Mouse (Mus musculus) myocyte (in vitro differentiated cells): ENCODE results near the gene Dpf2. TPM values are rescaled to one million over a fixed set of nuclear protein-coding genes. Genes with fewer than 3 reads are reported as not detected.

Source experiments
- H3K27me3 ChIP-seq: one replicate; pipeline ENCODE4 v1.6.1; 2011; ENCODE audit not compliant: control insufficient read depth, insufficient read depth, insufficient read length
- H3K36me3 ChIP-seq: one replicate; pipeline ENCODE4 v1.6.1; 2011; ENCODE audit not compliant: control insufficient read depth, insufficient read depth
- H3K4me2 ChIP-seq: one replicate; pipeline ENCODE4 v1.6.1; 2011; ENCODE audit warnings: low read depth, control low read depth
- H3K4me3 ChIP-seq: one replicate; pipeline ENCODE4 v1.5.1; 2011; ENCODE audit warnings: mild to moderate bottlenecking, control low read depth, moderate library complexity
- H3K79me2 ChIP-seq: one replicate; pipeline ENCODE4 v1.6.1; 2011; ENCODE audit not compliant: control insufficient read depth, insufficient read depth
- H3ac ChIP-seq: one replicate; pipeline ENCODE4 v1.6.1; 2011; ENCODE audit not compliant: control insufficient read depth, insufficient read length
- CEBPB ChIP-seq: IDR thresholded peaks from 2 replicates; pipeline ENCODE4 v1.6.1; 2011; ENCODE audit warnings: mild to moderate bottlenecking, moderate library complexity; ENCODE audit not compliant: poor library complexity, insufficient read depth, severe bottlenecking
- E2F4 ChIP-seq: IDR thresholded peaks from one replicate; pipeline ENCODE4 v1.6.1; 2011; ENCODE audit warnings: mild to moderate bottlenecking, control low read depth, moderate library complexity; ENCODE audit not compliant: insufficient read depth
- MAX ChIP-seq: IDR thresholded peaks from one replicate; pipeline ENCODE4 v1.6.1; 2011; ENCODE audit warnings: low read depth, mild to moderate bottlenecking, control low read depth
- MYOD1 ChIP-seq, 3 experiments: IDR thresholded peaks; one replicate each; pipeline ENCODE4 v1.6.1; 2011; ENCODE audit warnings: control low read depth in 2 of 3, low read depth in 2 of 3, mild to moderate bottlenecking in 2 of 3, moderate library complexity in 1 of 3; ENCODE audit not compliant: insufficient read length in 2 of 3, control insufficient read depth in 1 of 3
- MYOG ChIP-seq, 3 experiments: IDR thresholded peaks; one replicate each; pipeline ENCODE4 v1.6.1; 2011; ENCODE audit warnings: control low read depth in 2 of 3, low read depth in 2 of 3, mild to moderate bottlenecking in 2 of 3; ENCODE audit not compliant: insufficient read length in 2 of 3, control insufficient read depth in 1 of 3, insufficient read depth in 1 of 3
- POLR2A ChIP-seq: IDR thresholded peaks from one replicate; pipeline ENCODE4 v1.6.1; 2011; ENCODE audit warnings: low read depth, mild to moderate bottlenecking, control low read depth, moderate library complexity; ENCODE audit not compliant: insufficient read length
- POLR2AphosphoS2 ChIP-seq: IDR thresholded peaks from one replicate; pipeline ENCODE4 v1.6.1; 2011; ENCODE audit warnings: low read depth, control low read depth; ENCODE audit not compliant: insufficient read length
- REST ChIP-seq: IDR thresholded peaks from one replicate; pipeline ENCODE4 v1.6.1; 2011; ENCODE audit warnings: mild to moderate bottlenecking, control low read depth, moderate library complexity; ENCODE audit not compliant: insufficient read depth, insufficient read length
- SRF ChIP-seq: IDR thresholded peaks from one replicate; pipeline ENCODE4 v1.6.1; 2011; ENCODE audit warnings: low read depth; ENCODE audit not compliant: control insufficient read depth, insufficient read length
- TCF12 ChIP-seq: IDR thresholded peaks from one replicate; pipeline ENCODE4 v1.6.1; 2011; ENCODE audit warnings: mild to moderate bottlenecking, control low read depth; ENCODE audit not compliant: poor library complexity, insufficient read depth, severe bottlenecking
- TCF3 ChIP-seq: IDR thresholded peaks from one replicate; pipeline ENCODE4 v1.6.1; 2011; ENCODE audit warnings: low read depth, control low read depth; ENCODE audit not compliant: insufficient read length
- USF1 ChIP-seq: IDR thresholded peaks from one replicate; pipeline ENCODE4 v1.6.1; 2011; ENCODE audit warnings: low read depth, mild to moderate bottlenecking, control low read depth, moderate library complexity
- polyA plus RNA-seq: library from polyadenylated mRNA; unstranded; fragments of >200 nt; fragmentation: generic; extraction: Trizol; gene quantifications from one replicate; pipeline ENCODE4 v1.2.1, GENCODE M21; 2012; ENCODE audit warnings: missing spikeins

Dpf2 gene
- polyA plus RNA-seq, 1 experiment = 78.5 TPM

- H3K27me3 ChIP-seq = no peaks in the 10 kb centered on the region
- H3K79me2 ChIP-seq = no peaks in the 10 kb centered on the region
- H3K4me3 ChIP-seq = no peak overlapping the region
- H3K36me3 ChIP-seq = peaks cover 3% of the 10 kb centered on the region
- H3ac ChIP-seq = no peak overlapping the region
- TF ChIP-seq MYOG (IDR thresholded peaks at IDR 0.05; ENCODE audit: control insufficient read depth in 1 of 3, insufficient read depth in 1 of 3, insufficient read length in 2 of 3, low read depth in 2 of 3) = no peak
- no peak for TF ChIP-seq CEBPB
- TF ChIP-seq SRF = no peak
- TF ChIP-seq USF1 = no peak
- TF ChIP-seq POLR2AphosphoS2 = no peak
- no peak for TF ChIP-seq REST
- no peak for TF ChIP-seq MAX
- peak overlapping the region; percentile 83 for H3K4me2 ChIP-seq
These were observed 33.1 kb upstream of the Dpf2 start for GRCm38 (mm10) chr19:5945891-5946290.

DNA sequence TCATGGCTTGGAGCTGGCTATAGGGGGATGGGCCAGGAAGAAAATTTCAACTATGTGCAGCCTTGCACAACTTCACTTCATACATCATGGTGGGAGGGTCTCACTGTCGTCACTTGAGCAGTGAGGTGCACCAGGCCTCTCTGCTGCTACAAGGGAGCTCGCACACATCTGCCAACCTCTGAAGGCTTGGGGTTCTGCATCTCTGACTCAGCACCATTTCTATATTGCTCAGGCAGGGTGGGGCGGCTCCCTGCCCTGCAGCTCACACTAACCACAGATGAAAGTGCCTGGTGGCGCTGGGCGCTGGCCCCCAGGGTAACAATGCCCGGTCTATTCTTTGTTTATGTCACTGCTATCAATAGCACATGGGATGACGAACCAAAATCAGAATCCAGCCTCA lies 32.2 kb upstream of the Dpf2 start:
- H3K79me2 ChIP-seq = no peaks in the 10 kb centered on the region
- no peak overlapping the region for H3ac ChIP-seq
- no peaks in the 10 kb centered on the region for H3K27me3 ChIP-seq
- H3K4me3 ChIP-seq = no peak overlapping the region
- H3K36me3 ChIP-seq = peaks cover 3% of the 10 kb centered on the region
- H3K4me2 ChIP-seq = peak overlapping the region; percentile 83
- TF ChIP-seq TCF3 = peak; percentile 1
- peak; percentile 25 for TF ChIP-seq POLR2A
- TF ChIP-seq TCF12 = no peak
- peak in 1 of 3 experiments; percentile 70 for TF ChIP-seq MYOG (IDR thresholded peaks at IDR 0.05; ENCODE audit: control insufficient read depth in 1 of 3, insufficient read depth in 1 of 3, insufficient read length in 2 of 3, low read depth in 2 of 3)
- no peak for TF ChIP-seq MAX
- TF ChIP-seq E2F4 = no peak
- no peak for TF ChIP-seq REST
- no peak for TF ChIP-seq POLR2AphosphoS2
- TF ChIP-seq MYOD1 (IDR thresholded peaks at IDR 0.05; ENCODE audit: control insufficient read depth in 1 of 3, insufficient read length in 2 of 3, low read depth in 2 of 3) = peak in 1 of 3 experiments; percentile 40
- peak; percentile 87 for TF ChIP-seq CEBPB
- no peak for TF ChIP-seq USF1
- TF ChIP-seq SRF = no peak

- no peak for TF ChIP-seq E2F4
- TF ChIP-seq USF1 = no peak
- peak; percentile 30 to 95 (median 95) for TF ChIP-seq MYOG (IDR thresholded peaks at IDR 0.05; ENCODE audit: control insufficient read depth in 1 of 3, insufficient read depth in 1 of 3, insufficient read length in 2 of 3, low read depth in 2 of 3)
- TF ChIP-seq TCF12 = peak; percentile 78
- peak; percentile 38 to 88 (median 61) for TF ChIP-seq MYOD1 (IDR thresholded peaks at IDR 0.05; ENCODE audit: control insufficient read depth in 1 of 3, insufficient read length in 2 of 3, low read depth in 2 of 3)
- TF ChIP-seq CEBPB = peak; percentile 31; the same call in 1 of the 2 replicates
These were observed 31.3 kb upstream of the Dpf2 start for GRCm38 (mm10) chr19:5944145-5944544.

GRCm38 (mm10) chr19:5943404-5943803 lies 30.6 kb upstream of the Dpf2 start:
- Histone ChIP-seq H3K27me3 (no peaks in the 10 kb centered on the region), H3K79me2 (no peaks in the 10 kb centered on the region), H3K4me3 (no peak overlapping the region), H3K36me3 (no peaks in the 10 kb centered on the region), H3ac (no peak overlapping the region), H3K4me2 (no peak overlapping the region)
- TF ChIP-seq MAX (no peak), REST (no peak), MYOD1 (IDR thresholded peaks at IDR 0.05; ENCODE audit: control insufficient read depth in 1 of 3, insufficient read length in 2 of 3, low read depth in 2 of 3) (no peak), E2F4 (no peak), TCF3 (no peak), MYOG (IDR thresholded peaks at IDR 0.05; ENCODE audit: control insufficient read depth in 1 of 3, insufficient read depth in 1 of 3, insufficient read length in 2 of 3, low read depth in 2 of 3) (no peak), POLR2AphosphoS2 (no peak), TCF12 (no peak), USF1 (no peak), CEBPB (no peak), POLR2A (no peak), SRF (no peak)

More at GRCm38 (mm10) chr19:5944145-5944544, 31.3 kb upstream of the Dpf2 start:
- Histone ChIP-seq H3K79me2 (no peaks in the 10 kb centered on the region), H3K36me3 (no peaks in the 10 kb centered on the region), H3ac (no peak overlapping the region), H3K4me2 (peak overlapping the region; percentile 83), H3K27me3 (no peaks in the 10 kb centered on the region), H3K4me3 (no peak overlapping the region)

- TF ChIP-seq MYOD1 (IDR thresholded peaks at IDR 0.05; ENCODE audit: control insufficient read depth in 1 of 3, insufficient read length in 2 of 3, low read depth in 2 of 3) = peak; percentile 56 to 88 (median 80)
- TF ChIP-seq TCF12 = no peak
- TF ChIP-seq POLR2AphosphoS2 = no peak
- TF ChIP-seq TCF3 = peak; percentile 16
- no peak for TF ChIP-seq USF1
- no peak for TF ChIP-seq POLR2A
- TF ChIP-seq CEBPB = no peak
- TF ChIP-seq MYOG (IDR thresholded peaks at IDR 0.05; ENCODE audit: control insufficient read depth in 1 of 3, insufficient read depth in 1 of 3, insufficient read length in 2 of 3, low read depth in 2 of 3) = peak in 2 of 3 experiments; percentile 38 to 70
- no peak for TF ChIP-seq SRF
- no peak for TF ChIP-seq MAX
- no peak for TF ChIP-seq E2F4
- Histone ChIP-seq H3K27me3 (no peaks in the 10 kb centered on the region), H3K4me3 (no peak overlapping the region), H3K36me3 (no peaks in the 10 kb centered on the region), H3K4me2 (peak overlapping the region; percentile 12), H3ac (no peak overlapping the region), H3K79me2 (no peaks in the 10 kb centered on the region)
These were observed 29.8 kb upstream of the Dpf2 start for GRCm38 (mm10) chr19:5942581-5942980.
